Mouse (Mus musculus) forebrain, postnatal 0 days (tissue): ENCODE results near the gene Fyn. TPM values are rescaled to one million over a fixed set of nuclear protein-coding genes. Genes with fewer than 3 reads are reported as not detected.

Experiments used
- ATAC-seq: fragments of 200-750 bp; cut with Nextera tagmentation; 2 replicates; pipeline ENCODE4 v1.8.0; 2017; ENCODE audit warnings: mild to moderate bottlenecking, moderate library complexity
- DNase-seq: peaks from one replicate; pipeline ENCODE4 v3.0.0-alpha.2; 2015
- H3K27ac ChIP-seq: fragments of 300-500 bp; sonication (generic); 2 replicates; pipeline ENCODE4 v1.5.1; 2014; ENCODE audit warnings: low read depth, mild to moderate bottlenecking, antibody characterized with exemption, low read length, moderate library complexity, mixed read lengths
- H3K27me3 ChIP-seq: fragments of 300-500 bp; sonication (generic); 2 replicates; pipeline ENCODE4 v1.6.1; 2014; ENCODE audit warnings: mild to moderate bottlenecking, low read length, mixed read lengths; ENCODE audit not compliant: insufficient read depth
- H3K36me3 ChIP-seq: fragments of 300-500 bp; sonication (generic); 2 replicates; pipeline ENCODE4 v1.6.1; 2014; ENCODE audit warnings: mild to moderate bottlenecking, moderate library complexity; ENCODE audit not compliant: insufficient read depth
- H3K4me1 ChIP-seq: fragments of 300-500 bp; sonication (generic); 2 replicates; pipeline ENCODE4 v1.6.1; 2014; ENCODE audit warnings: antibody characterized with exemption; ENCODE audit not compliant: insufficient read depth
- H3K4me2 ChIP-seq: fragments of 300-500 bp; sonication (generic); 2 replicates; pipeline ENCODE4 v1.6.1; 2014; ENCODE audit warnings: low read depth, mild to moderate bottlenecking, moderate library complexity
- H3K4me3 ChIP-seq: fragments of 300-500 bp; sonication (generic); 2 replicates; pipeline ENCODE4 v1.5.1; 2014; ENCODE audit warnings: low read depth, low read length, mixed read lengths
- H3K9ac ChIP-seq: fragments of 300-500 bp; sonication (generic); 2 replicates; pipeline ENCODE4 v1.6.1; 2014; ENCODE audit warnings: mild to moderate bottlenecking
- H3K9me3 ChIP-seq: fragments of 300-500 bp; sonication (generic); 2 replicates; pipeline ENCODE4 v1.6.1; 2016; ENCODE audit warnings: low read length
- CTCF ChIP-seq: sonication (generic); IDR thresholded peaks from 2 replicates; pipeline ENCODE4 v1.5.1; 2016; ENCODE audit warnings: antibody characterized with exemption, control low read depth, low read depth
- WGBS: fragments of 180-500 bp; shearing (Covaris S2); extraction: QIAGEN DNeasy Blood & Tissue Kit; methylation state at CpG from one replicate; pipeline ENCODE4 v1.1.7; 2014; 5-methylcytosine and 5-hydroxymethylcytosine counted together
- polyA plus RNA-seq: library from polyadenylated mRNA; unstranded; fragments of >200 nt; fragmentation: Nextera tagmentation; extraction: Ambion mirVana; gene quantifications from 2 replicates; pipeline ENCODE4 v1.2.1, GENCODE M21; 2015
- total RNA-seq: library from RNA; depleted of rRNA; stranded (reverse); fragments of >200 nt; gene quantifications from 2 replicates; pipeline ENCODE4 v1.2.3, GENCODE M21; 2014

Fyn gene
- total and polyA plus RNA-seq, 2 experiments from 2014 or later, result 85.8 to 155 TPM

- Histone ChIP-seq H3K4me3 (no peak overlapping the region), H3K9ac (no peak overlapping the region), H3K9me3 (no peaks in the 10 kb centered on the region), H3K36me3 (no peaks in the 10 kb centered on the region), H3K4me2 (no peak overlapping the region), H3K4me1 (peaks cover 19% of the 10 kb centered on the region), H3K27me3 (no peaks in the 10 kb centered on the region), H3K27ac (no peak overlapping the region)
- no peak for TF ChIP-seq CTCF
- no peak for ATAC-seq
- WGBS, result 84% methylated on average over 3 of the region's 3 CpGs
- no peak for DNase-seq
Observed at GRCm38 (mm10) chr10:39488956-39489355, 120.3 kb downstream of the Fyn start.

- H3K36me3 ChIP-seq, result no peaks in the 10 kb centered on the region
- H3K4me3 ChIP-seq, result no peak overlapping the region
- no peak overlapping the region for H3K9ac ChIP-seq
- no peak for TF ChIP-seq CTCF
- H3K4me1 ChIP-seq, result peaks cover 7% of the 10 kb centered on the region
- 67% methylated on average over 9 of the region's 9 CpGs for WGBS
- no peak for ATAC-seq
- H3K9me3 ChIP-seq, result no peaks in the 10 kb centered on the region
- H3K4me2 ChIP-seq, result no peak overlapping the region
- H3K27ac ChIP-seq, result no peak overlapping the region
- DNase-seq, result no peak
- no peaks in the 10 kb centered on the region for H3K27me3 ChIP-seq
Observed at GRCm38 (mm10) chr10:39490349-39491121, 121.9 kb downstream of the Fyn start.

- Histone ChIP-seq H3K9ac (no peak overlapping the region), H3K27me3 (no peaks in the 10 kb centered on the region), H3K9me3 (no peaks in the 10 kb centered on the region), H3K4me3 (no peak overlapping the region), H3K4me2 (no peak overlapping the region), H3K4me1 (no peaks in the 10 kb centered on the region; the same call in 1 of the 2 replicates), H3K27ac (no peak overlapping the region), H3K36me3 (no peaks in the 10 kb centered on the region)
- ATAC-seq (no peak), DNase-seq (no peak)
- WGBS, result 63% methylated on average over 6 of the region's 6 CpGs
- TF ChIP-seq CTCF, result no peak
Observed at GRCm38 (mm10) chr10:39492146-39492545, 123.5 kb downstream of the Fyn start.

GRCm38 (mm10) chr10:39493007-39493406 lies 124.4 kb downstream of the Fyn start:
- WGBS, result 93% methylated on average over 3 of the region's 3 CpGs
- no peak for DNase-seq
- no peak for TF ChIP-seq CTCF
- Histone ChIP-seq H3K27me3 (no peaks in the 10 kb centered on the region), H3K36me3 (no peaks in the 10 kb centered on the region), H3K4me2 (no peak overlapping the region), H3K4me1 (0 out of 2 replicates have a peak, but pooled peaks cover under 1% of the 10 kb centered on the region), H3K4me3 (no peak overlapping the region), H3K9me3 (no peaks in the 10 kb centered on the region), H3K9ac (no peak overlapping the region), H3K27ac (no peak overlapping the region)
- no peak for ATAC-seq

- no peak for TF ChIP-seq CTCF
- 51% methylated on average over 7 of the region's 7 CpGs for whole genome bisulfite sequencing
- DNase-seq, result no peak
- Histone ChIP-seq H3K9ac (peak overlapping the region; percentile 28; the same call in 1 of the 2 replicates), H3K36me3 (no peaks in the 10 kb centered on the region), H3K4me2 (peak overlapping the region; percentile 5; the same call in 1 of the 2 replicates), H3K9me3 (no peaks in the 10 kb centered on the region), H3K4me1 (peaks cover 36% of the 10 kb centered on the region), H3K27me3 (no peaks in the 10 kb centered on the region), H3K27ac (peak overlapping the region; percentile 57), H3K4me3 (no peak overlapping the region)
- peak; percentile 23; the same call in 1 of the 2 replicates for ATAC-seq
Observed at GRCm38 (mm10) chr10:39498641-39499040, 130.0 kb downstream of the Fyn start.

- Histone ChIP-seq H3K4me3 (no peak overlapping the region), H3K9me3 (no peaks in the 10 kb centered on the region), H3K4me2 (no peak overlapping the region), H3K27ac (peak overlapping the region; percentile 79), H3K36me3 (no peaks in the 10 kb centered on the region), H3K4me1 (peaks cover 56% of the 10 kb centered on the region), H3K9ac (peak overlapping the region; percentile 28; the same call in 1 of the 2 replicates), H3K27me3 (no peaks in the 10 kb centered on the region)
- 29% methylated on average over 10 of the region's 10 CpGs for WGBS
- no peak for TF ChIP-seq CTCF
- DNase-seq (peak; percentile 64), ATAC-seq (peak; percentile 54; the same call in 1 of the 2 replicates)
Observed at GRCm38 (mm10) chr10:39501571-39501970, 132.9 kb downstream of the Fyn start.

GRCm38 (mm10) chr10:39501977-39502706 lies 133.5 kb downstream of the Fyn start:
- peaks cover 56% of the 10 kb centered on the region for H3K4me1 ChIP-seq
- no peaks in the 10 kb centered on the region for H3K36me3 ChIP-seq
- H3K9me3 ChIP-seq, result no peaks in the 10 kb centered on the region
- H3K27me3 ChIP-seq, result no peaks in the 10 kb centered on the region
- peak; percentile 44 for ATAC-seq
- DNase-seq, result peak; percentile 75
- 28% methylated on average over 13 of the region's 13 CpGs for WGBS
- no peak overlapping the region for H3K4me2 ChIP-seq
- H3K27ac ChIP-seq, result peak overlapping the region; percentile 79
- H3K4me3 ChIP-seq, result no peak overlapping the region
- H3K9ac ChIP-seq, result 0 out of 2 replicates have a peak overlapping the region, but pooled peaks have one; percentile 28
- TF ChIP-seq CTCF, result no peak
